Mouse (Mus musculus) ES-E14 (cell line): ENCODE data around the gene Nalcn. TPM values are rescaled to one million over a fixed set of nuclear protein-coding genes. Genes with fewer than 3 reads are reported as not detected.

Experiments
- DNase-seq: peaks from one replicate; pipeline ENCODE4 v3.0.0-alpha.2; 2013; ENCODE audit warnings: low read depth, low spot score
- H3K27ac ChIP-seq: 2 replicates; pipeline ENCODE4 v1.5.1; 2012; ENCODE audit warnings: low read depth, mild to moderate bottlenecking, low read length, moderate library complexity, mixed read lengths; ENCODE audit not compliant: poor library complexity, insufficient read depth, severe bottlenecking
- H3K36me3 ChIP-seq: 2 replicates; pipeline ENCODE4 v1.6.1; 2012; ENCODE audit warnings: mild to moderate bottlenecking, low read length, moderate library complexity, mixed read lengths; ENCODE audit not compliant: control insufficient read depth, poor library complexity, insufficient read depth, severe bottlenecking
- H3K4me1 ChIP-seq, 2 experiments: fragments of 150-350 bp in 1 of 2; sonication (generic) in 1 of 2; 2 replicates each; pipeline ENCODE4 v1.6.1; 2012; ENCODE audit warnings: low read length in 2 of 2, mild to moderate bottlenecking in 1 of 2, mixed read lengths in 1 of 2; ENCODE audit not compliant: control insufficient read depth in 2 of 2, insufficient read depth in 2 of 2, poor library complexity in 1 of 2
- H3K4me3 ChIP-seq, 2 experiments: fragments of 150-350 bp in 1 of 2; sonication (generic) in 1 of 2; 2 replicates each; pipeline ENCODE4 v1.5.1; 2012; ENCODE audit warnings: low read length in 2 of 2, low read depth in 1 of 2, mild to moderate bottlenecking in 1 of 2, mixed read lengths in 1 of 2; ENCODE audit not compliant: insufficient read depth in 1 of 2, poor library complexity in 1 of 2, severe bottlenecking in 1 of 2
- H3K9ac ChIP-seq: 2 replicates; pipeline ENCODE4 v1.6.1; 2012; ENCODE audit warnings: low read depth, mild to moderate bottlenecking, low read length, mixed read lengths; ENCODE audit not compliant: poor library complexity, insufficient read depth, severe bottlenecking
- H3K9me3 ChIP-seq: fragments of 150-350 bp; sonication (generic); 2 replicates; pipeline ENCODE4 v1.6.1; 2012; ENCODE audit warnings: low read depth, mild to moderate bottlenecking, low read length; ENCODE audit not compliant: control insufficient read depth, insufficient read depth
- CHD2 ChIP-seq: IDR thresholded peaks from 2 replicates; pipeline ENCODE4 v1.6.1; 2014; ENCODE audit warnings: mild to moderate bottlenecking, low read depth, low read length, inconsistent platforms
- HCFC1 ChIP-seq: IDR thresholded peaks from 2 replicates; pipeline ENCODE4 v1.6.1; 2012; ENCODE audit warnings: low read length, inconsistent platforms, borderline replicate concordance; ENCODE audit not compliant: insufficient read depth
- MAFK ChIP-seq: IDR thresholded peaks from 2 replicates; pipeline ENCODE4 v1.6.1; 2014; ENCODE audit warnings: mild to moderate bottlenecking, low read depth, low read length, inconsistent platforms; ENCODE audit not compliant: insufficient read depth
- ZC3H11A ChIP-seq: IDR thresholded peaks from 2 replicates; pipeline ENCODE4 v1.6.1; 2012; ENCODE audit warnings: low read depth, mild to moderate bottlenecking, inconsistent platforms, low read length, borderline replicate concordance
- ZNF384 ChIP-seq: IDR thresholded peaks from 2 replicates; pipeline ENCODE4 v1.6.1; 2012; ENCODE audit warnings: low read depth, low read length, inconsistent platforms
- in situ Hi-C, 2 experiments: fragments of 600-800 bp; cut with MboI; formaldehyde crosslinking; loops; one replicate each; pipeline ENCODE4 v1.15.1; 2025; ENCODE audit warnings: low sequenced_read_pairs in 2 of 2, inconsistent platforms in 1 of 2; ENCODE audit not compliant: unreplicated experiment in 2 of 2
- total RNA-seq: library from RNA; depleted of rRNA; stranded (reverse); fragments of 300-350 nt; gene quantifications from 2 replicates; pipeline ENCODE4 v1.2.3, GENCODE M21; 2012

Gene Nalcn
- total RNA-seq, 1 experiment: 0.54 TPM

DNA sequence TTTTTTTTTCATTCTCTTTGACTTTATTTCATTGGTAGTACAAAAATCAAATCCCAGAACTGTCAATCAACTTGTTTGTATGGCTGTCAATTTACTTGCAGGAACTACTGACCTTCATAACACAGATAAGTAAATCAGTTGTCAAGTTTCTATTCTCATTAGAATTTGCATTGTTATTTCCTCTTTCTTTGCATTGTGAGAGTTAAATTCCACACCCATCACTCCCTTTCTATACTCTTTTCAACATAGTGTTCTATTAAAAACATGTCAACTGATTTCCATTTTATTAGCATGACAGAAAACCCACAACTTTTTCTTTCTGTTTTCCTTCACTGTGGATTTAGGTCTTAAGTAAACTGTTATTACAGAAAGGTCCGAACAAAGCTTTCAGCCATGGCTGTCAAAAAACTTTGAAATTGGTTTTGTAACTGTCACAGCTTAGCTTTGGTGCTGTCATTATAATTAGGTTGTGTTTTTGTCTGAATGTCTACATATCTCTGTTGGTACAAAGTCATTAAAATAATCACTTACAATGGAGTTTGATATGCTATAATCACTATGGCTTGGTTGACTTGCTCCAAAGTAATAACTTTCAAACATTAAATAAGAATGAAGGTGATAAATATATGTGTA lies 138.3 kb downstream of the Nalcn start:
- Histone ChIP-seq H3K9me3 (no peaks in the 10 kb centered on the region), H3K4me3 (no peak overlapping the region), H3K36me3 (no peaks in the 10 kb centered on the region), H3K27ac (no peak overlapping the region), H3K4me1 (no peaks in the 10 kb centered on the region), H3K9ac (no peak overlapping the region)
- in situ Hi-C loops: no loop called here
- TF ChIP-seq HCFC1 (no peak), ZC3H11A (no peak), CHD2 (no peak), MAFK (no peak), ZNF384 (no peak)
- DNase-seq: no peak

DNA sequence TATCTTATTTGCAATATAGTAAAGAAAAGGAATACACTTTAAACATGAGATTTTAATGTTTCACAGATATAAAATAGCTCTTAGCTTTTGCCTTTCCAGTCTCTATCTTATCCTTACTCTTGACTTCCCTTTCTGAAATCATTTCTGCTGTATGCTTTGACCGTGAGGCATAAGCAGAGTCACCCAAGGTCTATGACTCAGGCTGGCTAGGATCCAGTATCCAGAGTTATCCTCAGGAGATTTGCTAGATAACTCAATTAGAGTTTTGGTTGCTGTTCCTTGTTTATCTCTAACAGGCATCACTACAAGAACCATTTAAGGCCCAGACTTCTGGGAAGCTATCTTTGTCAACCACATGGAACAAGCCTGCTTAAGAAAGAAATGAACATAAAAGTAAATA lies 164.9 kb downstream of the Nalcn start:
- H3K4me1 ChIP-seq: no peaks in the 10 kb centered on the region
- H3K9ac ChIP-seq: no peak overlapping the region
- no peak overlapping the region for H3K4me3 ChIP-seq
- no peak overlapping the region for H3K27ac ChIP-seq
- no peak for DNase-seq
- no peak for TF ChIP-seq MAFK
- no peak for TF ChIP-seq CHD2
- no peak for TF ChIP-seq ZNF384
- no peak for TF ChIP-seq HCFC1
- no peak for TF ChIP-seq ZC3H11A
- in situ Hi-C loops: no loop called here
- no peaks in the 10 kb centered on the region for H3K36me3 ChIP-seq
- H3K9me3 ChIP-seq: no peaks in the 10 kb centered on the region

DNA sequence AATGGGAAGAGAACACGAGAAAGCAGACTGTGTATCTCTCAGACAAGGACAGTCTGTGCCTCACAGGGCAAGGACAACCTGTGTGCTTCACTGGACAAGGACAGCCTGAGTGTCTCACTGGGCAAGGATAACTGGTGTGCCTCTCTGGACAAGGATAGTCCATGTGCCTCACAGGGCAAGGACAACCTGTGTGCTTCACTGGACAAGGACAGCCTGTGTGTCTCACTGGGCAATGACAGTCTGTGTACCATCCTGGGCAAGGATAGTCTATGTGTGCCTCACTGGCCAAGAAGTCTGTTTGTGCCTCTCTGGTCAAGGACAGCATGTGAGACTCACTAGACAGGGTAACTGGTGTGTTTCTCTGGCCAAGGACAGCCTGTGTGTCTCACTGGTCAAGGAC lies 180.9 kb downstream of the Nalcn start:
- H3K4me3 ChIP-seq: no peak overlapping the region
- in situ Hi-C loops: no loop called here
- no peak for DNase-seq
- H3K27ac ChIP-seq: no peak overlapping the region
- no peaks in the 10 kb centered on the region for H3K36me3 ChIP-seq
- H3K9ac ChIP-seq: no peak overlapping the region
- H3K4me1 ChIP-seq: no peaks in the 10 kb centered on the region
- H3K9me3 ChIP-seq: no peaks in the 10 kb centered on the region
- no peak for TF ChIP-seq CHD2
- no peak for TF ChIP-seq HCFC1
- no peak for TF ChIP-seq ZNF384
- no peak for TF ChIP-seq MAFK
- TF ChIP-seq ZC3H11A: no peak

DNA sequence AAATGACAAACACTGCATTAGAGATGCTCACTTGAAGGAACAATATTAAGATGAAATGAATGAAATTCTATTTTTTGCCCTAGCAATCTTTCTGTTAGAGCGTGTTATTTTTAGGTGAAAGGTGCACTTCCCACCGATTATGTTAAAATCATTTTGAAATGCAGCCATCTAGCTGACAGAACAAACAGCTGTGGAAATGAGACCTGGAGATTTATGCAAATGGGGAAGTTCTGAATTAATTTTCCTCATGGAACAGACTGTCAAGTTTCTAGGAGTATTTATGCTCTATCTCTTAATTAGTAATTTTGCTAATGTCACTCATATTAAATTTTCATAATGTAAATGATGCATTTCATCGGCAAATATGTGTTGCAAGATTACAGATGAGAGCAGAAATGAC lies 191.4 kb downstream of the Nalcn start:
- Histone ChIP-seq H3K9me3 (no peaks in the 10 kb centered on the region), H3K9ac (no peak overlapping the region), H3K4me3 (no peak overlapping the region), H3K4me1 (no peaks in the 10 kb centered on the region), H3K36me3 (no peaks in the 10 kb centered on the region), H3K27ac (no peak overlapping the region)
- in situ Hi-C loops: no loop called here
- DNase-seq: no peak
- TF ChIP-seq ZNF384 (no peak), CHD2 (no peak), HCFC1 (no peak), MAFK (no peak), ZC3H11A (no peak)
